Mouse (Mus musculus): ENCODE data around the gene Tec.

The Tec gene

DNA sequence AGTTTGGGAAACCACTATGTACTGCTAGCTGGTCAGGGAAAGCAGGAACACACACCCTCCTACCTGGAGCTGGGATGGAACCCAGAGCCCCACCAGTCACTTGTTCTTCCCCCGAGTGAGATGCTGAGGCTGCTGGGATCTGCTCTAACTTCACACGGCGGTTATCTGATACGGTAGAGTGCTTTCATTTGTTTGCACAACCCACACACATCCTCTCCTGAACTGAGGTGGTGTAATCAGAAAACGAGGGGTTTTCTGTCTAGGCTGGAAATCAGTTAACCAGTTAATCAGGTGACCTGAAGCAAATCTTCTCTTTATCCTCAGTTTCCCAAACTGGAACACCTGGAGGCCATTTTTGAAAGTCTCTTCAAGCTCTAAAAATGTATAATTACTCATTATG, 55.4 kb downstream of the Tec start:
- Histone ChIP-seq H3K27me3 (ENCODE audit: control insufficient read depth, insufficient read depth, low read length, poor library complexity, severe bottlenecking) (no peaks in the 10 kb centered on the region), H3K36me3 (ENCODE audit: control insufficient read depth, insufficient read depth, low read length, poor library complexity, severe bottlenecking) (no peaks in the 10 kb centered on the region)
- DNase-seq (ENCODE audit: low read depth, low spot score) = peak; percentile 88

DNA sequence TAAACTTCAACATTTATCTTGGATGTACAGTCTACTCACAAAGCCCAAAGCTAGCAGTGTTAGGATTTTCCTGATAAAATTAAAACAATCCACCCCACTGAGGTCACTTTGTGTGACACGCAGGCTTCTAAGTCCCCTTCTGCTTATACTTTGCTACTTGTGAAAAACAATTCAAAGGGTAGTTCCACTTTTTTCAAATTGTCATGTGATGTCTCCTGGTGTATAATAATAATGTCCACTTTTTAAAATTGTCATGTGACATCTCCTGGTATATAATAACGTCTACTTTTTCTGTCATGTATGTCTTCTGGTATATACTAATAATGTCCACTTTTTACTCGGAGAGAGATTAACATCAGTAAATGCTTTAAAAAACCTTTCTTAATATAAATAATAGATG, 56.0 kb downstream of the Tec start:
- Histone ChIP-seq H3K36me3 (ENCODE audit: control insufficient read depth, insufficient read depth, low read length, poor library complexity, severe bottlenecking) (no peaks in the 10 kb centered on the region), H3K27me3 (ENCODE audit: control insufficient read depth, insufficient read depth, low read length, poor library complexity, severe bottlenecking) (no peaks in the 10 kb centered on the region)
- DNase-seq (ENCODE audit: low read depth, low spot score) = peak; percentile 55

DNA sequence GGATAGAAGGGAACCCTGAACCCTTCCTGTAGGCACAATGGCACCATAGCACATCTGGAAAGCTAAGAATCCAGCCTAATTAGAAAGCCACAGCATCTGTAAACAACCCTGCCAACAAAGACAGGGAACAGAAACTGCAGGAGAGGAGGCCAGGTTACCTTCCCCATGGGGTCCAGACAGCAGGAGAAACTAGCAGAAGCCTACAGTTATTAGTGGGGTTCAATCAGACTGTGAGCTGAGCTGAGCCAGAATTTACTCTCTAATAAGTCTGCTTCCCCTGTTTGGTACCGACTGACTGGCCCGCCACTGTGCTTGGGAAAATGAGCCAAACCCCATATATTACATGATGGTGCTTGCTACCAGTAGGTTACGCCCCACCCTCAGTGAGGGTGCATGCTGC, 56.9 kb downstream of the Tec start:
- Histone ChIP-seq H3K36me3 (ENCODE audit: control insufficient read depth, insufficient read depth, low read length, poor library complexity, severe bottlenecking) (no peaks in the 10 kb centered on the region), H3K27me3 (ENCODE audit: control insufficient read depth, insufficient read depth, low read length, poor library complexity, severe bottlenecking) (no peaks in the 10 kb centered on the region)
- DNase-seq (ENCODE audit: low read depth, low spot score) = no peak

DNA sequence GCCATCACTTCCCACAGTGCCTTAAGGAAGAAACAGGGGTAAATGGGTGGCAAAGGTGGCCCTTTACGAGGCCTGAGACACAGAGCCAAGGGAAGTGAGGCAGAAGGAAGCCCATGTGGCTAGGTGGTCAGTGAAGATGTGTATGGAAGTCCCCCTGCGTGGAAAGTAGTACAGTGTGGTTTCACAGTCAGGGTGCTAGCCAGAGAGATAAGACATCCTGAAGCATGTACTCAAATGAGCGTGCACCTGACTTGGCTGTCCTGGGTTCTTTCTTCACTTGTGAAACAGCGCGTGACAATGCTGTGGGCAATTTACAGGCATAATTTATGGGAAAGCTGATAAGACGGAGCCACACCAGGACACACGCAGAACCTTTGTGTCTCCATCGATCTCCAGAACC, 57.3 kb downstream of the Tec start:
- Histone ChIP-seq H3K36me3 (ENCODE audit: control insufficient read depth, insufficient read depth, low read length, poor library complexity, severe bottlenecking) (no peaks in the 10 kb centered on the region), H3K27me3 (ENCODE audit: control insufficient read depth, insufficient read depth, low read length, poor library complexity, severe bottlenecking) (no peaks in the 10 kb centered on the region)
- DNase-seq (ENCODE audit: low read depth, low spot score) = peak; percentile 57

DNA sequence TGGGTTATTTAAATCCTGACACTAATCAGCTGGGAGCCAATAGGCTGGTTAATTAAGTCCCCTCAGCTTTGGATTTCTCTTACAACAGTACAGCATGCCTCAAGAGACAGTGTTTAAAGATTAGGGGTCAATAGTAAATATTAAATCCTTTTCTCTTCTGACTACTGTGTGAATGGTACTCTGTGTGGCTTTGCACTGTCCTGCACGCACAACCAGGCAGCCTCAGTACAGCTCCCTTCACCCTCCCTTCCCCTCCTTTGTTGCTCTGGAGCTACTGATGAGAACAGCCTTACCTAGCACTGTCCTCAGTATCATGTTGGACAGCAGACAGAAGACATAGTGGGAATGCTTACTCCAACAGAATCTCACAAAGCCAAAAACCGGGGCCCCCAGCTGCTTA, 58.8 kb downstream of the Tec start:
- DNase-seq (ENCODE audit: low read depth, low spot score) = no peak
- no peaks in the 10 kb centered on the region for H3K36me3 ChIP-seq (ENCODE audit: control insufficient read depth, insufficient read depth, low read length, poor library complexity, severe bottlenecking)
- H3K27me3 ChIP-seq (ENCODE audit: control insufficient read depth, insufficient read depth, low read length, poor library complexity, severe bottlenecking) = no peaks in the 10 kb centered on the region

DNA sequence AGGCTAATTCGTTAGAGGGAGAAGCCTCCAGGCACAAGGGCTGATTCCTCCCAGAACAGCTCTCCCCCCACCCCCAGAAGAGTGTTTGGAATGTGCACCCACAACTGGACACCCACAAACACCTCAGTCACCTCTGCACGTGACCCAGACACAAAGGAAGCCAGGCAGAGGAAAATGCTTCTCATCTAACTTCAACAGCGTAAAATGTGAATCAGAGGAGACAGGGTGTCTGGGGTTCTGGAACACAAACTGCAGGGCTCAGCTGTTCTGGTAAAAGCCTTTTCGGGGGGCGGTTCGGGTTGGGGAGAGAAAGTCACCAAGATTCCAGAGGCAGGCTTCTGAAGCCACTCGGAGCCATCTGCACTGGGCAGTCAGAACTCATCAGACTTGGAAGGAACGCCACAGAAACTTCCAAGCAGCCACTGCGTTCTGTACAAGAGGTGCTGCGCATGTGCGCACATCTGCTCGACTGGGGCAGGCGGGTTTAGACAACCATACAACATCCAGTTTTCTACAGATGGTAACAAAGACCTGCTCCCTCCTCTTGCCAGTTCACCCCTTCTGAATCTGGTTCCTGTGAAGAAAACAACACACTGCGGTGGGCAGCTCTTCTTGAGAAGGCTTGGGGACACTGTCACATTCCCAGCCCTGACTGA, 59.7 kb downstream of the Tec start:
- no peaks in the 10 kb centered on the region for H3K36me3 ChIP-seq (ENCODE audit: control insufficient read depth, insufficient read depth, low read length, poor library complexity, severe bottlenecking)
- no peaks in the 10 kb centered on the region for H3K27me3 ChIP-seq (ENCODE audit: control insufficient read depth, insufficient read depth, low read length, poor library complexity, severe bottlenecking)
- DNase-seq (ENCODE audit: low read depth, low spot score) = no peak

DNA sequence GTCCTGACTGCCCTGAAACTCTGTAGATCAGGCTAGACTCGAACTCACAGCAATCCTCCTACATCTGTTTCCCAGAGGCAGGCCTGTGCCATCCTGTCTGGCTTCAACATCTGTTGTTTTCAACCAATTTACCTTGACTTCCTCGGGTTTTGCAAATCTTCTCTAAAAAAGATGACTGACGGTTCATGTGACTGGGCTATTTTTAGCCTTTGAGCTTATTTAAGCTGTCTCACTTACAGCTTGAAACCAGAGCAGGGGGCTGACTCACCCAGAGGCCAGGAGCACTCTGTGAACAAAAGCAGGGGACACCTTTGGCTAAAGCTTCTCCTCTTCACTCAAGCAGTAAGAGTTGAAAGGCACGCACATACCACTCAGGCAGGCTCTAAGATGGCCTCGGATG, 65.4 kb downstream of the Tec start:
- Histone ChIP-seq H3K27me3 (ENCODE audit: control insufficient read depth, insufficient read depth, low read length, poor library complexity, severe bottlenecking) (no peaks in the 10 kb centered on the region), H3K36me3 (ENCODE audit: control insufficient read depth, insufficient read depth, low read length, poor library complexity, severe bottlenecking) (no peaks in the 10 kb centered on the region; the same call in 1 of the 2 replicates)
- peak; percentile 86 for DNase-seq (ENCODE audit: low read depth, low spot score)

DNA sequence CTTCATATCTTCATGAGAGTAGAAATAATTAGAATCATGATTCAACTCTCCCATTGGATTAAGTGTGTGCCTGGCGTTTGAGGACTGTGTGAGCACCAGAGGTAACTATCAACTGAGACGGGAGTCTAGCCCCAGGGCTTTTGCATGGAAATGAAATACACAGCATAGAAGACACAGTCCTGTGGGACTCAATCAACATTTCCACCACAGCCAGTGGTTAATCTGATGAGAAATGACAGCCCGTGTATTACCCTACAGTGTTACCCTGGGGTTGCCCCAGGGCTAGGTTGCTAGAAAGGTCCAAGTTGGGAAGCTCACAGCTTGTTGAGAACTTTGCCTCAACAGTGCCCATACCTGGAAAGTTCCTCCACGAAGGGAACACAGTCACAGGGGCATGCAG, 69.7 kb downstream of the Tec start:
- Histone ChIP-seq H3K27me3 (ENCODE audit: control insufficient read depth, insufficient read depth, low read length, poor library complexity, severe bottlenecking) (no peaks in the 10 kb centered on the region), H3K36me3 (ENCODE audit: control insufficient read depth, insufficient read depth, low read length, poor library complexity, severe bottlenecking) (no peaks in the 10 kb centered on the region; the same call in 1 of the 2 replicates)
- no peak for DNase-seq (ENCODE audit: low read depth, low spot score)

DNA sequence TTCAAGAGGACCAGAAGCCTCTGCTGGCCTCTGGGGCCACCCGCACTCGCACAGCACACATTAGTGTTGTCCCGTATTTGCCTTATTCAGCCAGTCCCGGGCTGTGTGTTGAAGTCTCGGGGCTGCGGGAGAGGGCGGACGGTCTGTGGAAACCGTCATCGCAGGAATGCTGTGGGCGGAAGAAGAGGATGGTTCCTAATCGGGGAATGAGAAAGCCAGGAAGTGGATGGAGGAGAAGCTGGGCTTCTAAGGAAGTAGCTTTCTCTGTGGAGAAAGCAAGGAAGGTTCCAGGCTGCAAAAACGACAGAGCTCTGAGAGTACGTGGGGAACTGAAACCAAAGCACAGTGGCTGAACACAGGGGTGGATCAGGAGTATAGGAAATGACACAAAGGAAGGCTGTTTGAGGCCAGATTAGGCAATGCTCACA, 72.1 kb downstream of the Tec start:
- Histone ChIP-seq H3K27me3 (ENCODE audit: control insufficient read depth, insufficient read depth, low read length, poor library complexity, severe bottlenecking) (no peaks in the 10 kb centered on the region), H3K36me3 (ENCODE audit: control insufficient read depth, insufficient read depth, low read length, poor library complexity, severe bottlenecking) (no peaks in the 10 kb centered on the region; the same call in 1 of the 2 replicates)
- DNase-seq (ENCODE audit: low read depth, low spot score) = peak; percentile 80

DNA sequence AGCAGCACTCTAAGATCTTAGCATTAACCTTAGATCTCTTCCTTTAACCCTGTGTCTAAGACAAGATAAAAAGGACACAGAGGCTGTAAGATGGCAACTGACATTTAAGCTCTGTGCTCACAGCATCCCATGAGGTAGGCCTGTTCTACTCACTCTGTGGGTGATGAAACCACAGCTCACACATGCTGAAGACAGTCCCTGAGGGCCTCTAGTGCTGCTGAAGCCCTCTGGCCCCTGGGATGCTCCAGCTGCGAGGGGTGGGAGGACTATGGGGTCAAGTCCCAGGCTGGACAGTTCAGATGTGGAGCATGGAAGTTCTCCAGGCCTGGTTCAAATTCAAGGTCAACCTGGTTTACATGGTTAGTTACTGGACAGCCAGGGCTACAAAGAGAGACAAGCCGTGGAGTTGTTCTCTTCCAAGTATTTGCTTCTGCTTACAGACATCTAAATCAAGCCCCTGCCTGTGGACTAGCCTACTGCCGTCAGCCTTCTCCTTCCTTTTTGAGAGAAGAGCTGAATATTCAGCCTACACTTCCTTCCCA, 74.9 kb downstream of the Tec start:
- no peak for DNase-seq (ENCODE audit: low read depth, low spot score)
- H3K27me3 ChIP-seq (ENCODE audit: control insufficient read depth, insufficient read depth, low read length, poor library complexity, severe bottlenecking) = no peaks in the 10 kb centered on the region

DNA sequence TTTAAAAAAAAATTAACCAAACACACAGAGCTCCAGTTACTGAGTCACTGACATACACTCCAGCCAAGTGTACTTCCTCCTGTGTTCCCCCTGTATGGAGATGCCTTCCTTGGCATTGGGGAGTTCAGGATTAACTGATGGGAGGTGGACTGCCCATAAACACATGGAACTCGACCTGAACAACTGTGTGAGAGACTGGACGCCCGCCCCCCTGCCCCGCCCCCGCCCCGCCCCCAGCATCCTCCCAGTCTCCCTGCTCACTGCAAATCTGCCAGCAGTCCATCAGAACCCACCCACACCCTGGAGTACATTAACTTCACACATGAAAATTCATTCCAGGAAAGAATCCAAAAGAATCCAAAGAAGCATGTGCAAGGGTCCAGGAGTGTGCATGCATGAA, 76.5 kb downstream of the Tec start:
- H3K36me3 ChIP-seq (ENCODE audit: control insufficient read depth, insufficient read depth, low read length, poor library complexity, severe bottlenecking) = no peaks in the 10 kb centered on the region; the same call in 1 of the 2 replicates
- DNase-seq (ENCODE audit: low read depth, low spot score) = no peak
- no peaks in the 10 kb centered on the region for H3K27me3 ChIP-seq (ENCODE audit: control insufficient read depth, insufficient read depth, low read length, poor library complexity, severe bottlenecking)

More for the DNA sequence above, 74.9 kb downstream of the Tec start:
- no peaks in the 10 kb centered on the region; the same call in 1 of the 2 replicates for H3K36me3 ChIP-seq (ENCODE audit: control insufficient read depth, insufficient read depth, low read length, poor library complexity, severe bottlenecking)

DNA sequence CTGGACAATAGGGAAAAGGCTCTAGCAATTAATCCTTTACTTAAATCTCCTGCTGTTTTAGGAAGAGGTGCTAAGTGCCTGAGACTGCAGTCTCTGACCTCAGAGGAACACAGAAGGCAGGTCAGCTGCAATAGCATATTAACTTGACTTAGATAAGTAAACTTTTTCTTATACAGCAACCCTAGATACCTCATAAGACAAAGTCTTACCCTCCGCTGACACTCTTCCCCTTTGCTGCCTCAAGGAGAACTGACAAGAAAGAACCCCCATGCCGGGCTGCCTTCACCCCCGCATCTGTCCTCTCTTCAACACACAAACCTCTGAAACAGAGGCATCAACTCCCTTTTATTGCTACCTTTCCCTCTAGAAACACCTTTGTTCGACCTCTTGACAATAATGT, 76.9 kb downstream of the Tec start:
- Histone ChIP-seq H3K36me3 (ENCODE audit: control insufficient read depth, insufficient read depth, low read length, poor library complexity, severe bottlenecking) (no peaks in the 10 kb centered on the region; the same call in 1 of the 2 replicates), H3K27me3 (ENCODE audit: control insufficient read depth, insufficient read depth, low read length, poor library complexity, severe bottlenecking) (no peaks in the 10 kb centered on the region)
- DNase-seq (ENCODE audit: low read depth, low spot score) = no peak

DNA sequence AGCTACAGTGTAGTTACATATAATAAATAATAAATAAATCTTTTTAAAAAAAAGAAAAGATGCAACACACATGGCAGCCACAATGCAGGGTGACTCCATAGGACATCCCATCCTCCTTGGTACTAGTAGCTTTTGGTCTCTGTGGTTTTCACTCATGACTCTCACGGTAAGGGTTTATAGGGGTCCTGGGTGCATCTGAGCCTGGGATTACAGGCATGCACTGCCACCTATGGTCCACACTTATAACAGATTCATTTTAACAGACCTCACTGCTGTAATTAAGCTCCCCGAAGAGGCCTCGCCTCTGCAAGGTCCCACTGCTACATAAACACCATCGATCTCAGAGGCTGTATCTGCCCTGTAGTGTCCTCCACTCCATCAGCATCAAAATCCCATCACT, 82.8 kb downstream of the Tec start:
- Histone ChIP-seq H3K27me3 (ENCODE audit: control insufficient read depth, insufficient read depth, low read length, poor library complexity, severe bottlenecking) (no peaks in the 10 kb centered on the region), H3K36me3 (ENCODE audit: control insufficient read depth, insufficient read depth, low read length, poor library complexity, severe bottlenecking) (peaks cover 19% of the 10 kb centered on the region)
- no peak for DNase-seq (ENCODE audit: low read depth, low spot score)

DNA sequence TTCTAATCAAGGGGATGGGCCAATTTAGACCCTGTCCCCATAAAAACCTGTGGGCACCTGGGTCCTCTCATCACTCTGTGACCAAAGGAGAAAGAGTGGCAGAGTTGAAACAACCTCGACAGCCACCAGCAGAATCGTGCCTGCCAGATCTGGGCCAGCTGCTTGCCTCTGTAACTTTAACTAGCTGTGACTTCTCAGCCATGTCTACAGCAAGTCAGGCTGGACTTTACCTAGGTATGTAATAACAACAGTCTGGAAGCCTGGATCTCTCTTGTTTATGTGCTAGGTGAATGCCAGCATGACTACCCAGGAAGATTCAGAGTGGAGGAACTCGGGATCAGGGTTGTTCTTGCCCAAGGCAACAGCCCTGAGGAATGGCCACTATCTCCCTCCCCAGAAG, 83.6 kb downstream of the Tec start:
- DNase-seq (ENCODE audit: low read depth, low spot score) = no peak
- H3K27me3 ChIP-seq (ENCODE audit: control insufficient read depth, insufficient read depth, low read length, poor library complexity, severe bottlenecking) = no peaks in the 10 kb centered on the region
- peaks cover 19% of the 10 kb centered on the region for H3K36me3 ChIP-seq (ENCODE audit: control insufficient read depth, insufficient read depth, low read length, poor library complexity, severe bottlenecking)

DNA sequence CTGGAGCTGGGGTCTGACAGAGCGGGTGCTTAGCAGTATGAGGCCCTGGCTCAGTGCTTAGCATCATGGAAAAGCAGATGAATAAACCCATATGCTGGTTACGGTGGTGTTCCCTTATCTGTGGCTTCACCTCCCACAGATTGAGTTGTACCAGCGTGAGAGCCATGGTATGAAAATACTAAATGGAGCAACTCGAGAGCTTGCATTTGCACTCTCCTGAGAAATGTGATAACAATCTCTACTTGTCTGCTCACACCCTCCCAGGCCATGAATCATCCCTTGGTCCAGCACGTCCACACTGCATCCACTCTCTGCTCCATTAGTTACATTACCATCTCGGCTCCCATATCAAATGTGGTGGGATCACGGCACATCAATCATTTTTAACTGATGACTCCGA, 84.3 kb downstream of the Tec start:
- no peak for DNase-seq (ENCODE audit: low read depth, low spot score)
- Histone ChIP-seq H3K27me3 (ENCODE audit: control insufficient read depth, insufficient read depth, low read length, poor library complexity, severe bottlenecking) (no peaks in the 10 kb centered on the region), H3K36me3 (ENCODE audit: control insufficient read depth, insufficient read depth, low read length, poor library complexity, severe bottlenecking) (peaks cover 19% of the 10 kb centered on the region)

DNA sequence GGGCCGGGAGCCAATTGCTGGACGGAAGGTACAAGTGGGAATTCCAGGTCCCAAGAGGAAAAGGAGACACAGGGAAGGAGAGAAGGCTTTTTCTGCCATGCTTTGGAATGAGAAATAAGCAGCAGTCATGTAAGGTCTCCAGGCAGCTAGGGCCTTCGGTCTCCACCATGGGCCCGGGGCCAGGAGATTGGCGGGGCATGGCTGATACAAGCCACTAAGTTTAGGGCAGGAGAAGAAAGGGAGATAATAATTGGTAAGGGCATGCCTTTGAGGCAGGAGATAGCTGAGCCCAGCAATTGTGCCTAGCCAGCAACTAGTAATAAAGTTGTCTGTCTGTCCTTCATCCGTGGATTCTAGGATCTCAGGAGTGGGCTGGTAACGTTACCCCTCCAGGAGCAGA, 85.2 kb downstream of the Tec start:
- DNase-seq (ENCODE audit: low read depth, low spot score) = no peak
- H3K36me3 ChIP-seq (ENCODE audit: control insufficient read depth, insufficient read depth, low read length, poor library complexity, severe bottlenecking) = peaks cover 21% of the 10 kb centered on the region
- H3K27me3 ChIP-seq (ENCODE audit: control insufficient read depth, insufficient read depth, low read length, poor library complexity, severe bottlenecking) = no peaks in the 10 kb centered on the region

All from splenic B cell, adult 2 months (primary cell).